ENCODE assay signal across 8 mouse cellular contexts in genomic region chr1:191073001-191073400, GRCm38 (mm10). TPM values are rescaled to one million over a fixed set of nuclear protein-coding genes. Genes with fewer than 3 reads are reported as not detected.
DNase-seq lines count a peak whose midpoint lies in the region; ATAC-seq and TF ChIP-seq lines count a peak whose summit lies in the region.
"Had no signal": no experiment of that assay in that cellular context is flagged by ENCODE, and none has a peak within 500 bp of the region (broad histone marks: within the 10 kb centered on the region; RNA-seq: fewer than 3 reads in every experiment).

No protein-coding gene starts in this region.

- H3K4me3 ChIP-seq in kidney, adult 2 months (ENCODE audit: insufficient read depth, low read depth, low read length) = no peak overlapping the region
- no peak overlapping the region for H3K4me3 ChIP-seq in hindbrain, embryonic 13.5 days

- no peak overlapping the region for H3K4me2 ChIP-seq in hindbrain, embryonic 13.5 days

- no peak overlapping the region for H3K9ac ChIP-seq in hindbrain, embryonic 13.5 days

- no peak for TF ChIP-seq CTCF in kidney, adult 2 months (conservative IDR thresholded peaks at IDR 0.05; ENCODE audit: insufficient read depth, insufficient read length, low read depth, low read length)

- 4% methylated on average over 6 of the region's 6 CpGs for WGBS in kidney, adult 2 months
- WGBS in hindbrain, embryonic 13.5 days = 83% methylated on average over 6 of the region's 6 CpGs

- no peak for TF ChIP-seq POLR2A in kidney, adult 2 months (IDR thresholded peaks at IDR 0.05; ENCODE audit: low read depth, low read length)

- H3K27me3 ChIP-seq in kidney, adult 2 months (replicated peaks; ENCODE audit: control insufficient read depth, insufficient read depth, low read length) = no peaks in the 10 kb centered on the region
- H3K27me3 ChIP-seq in hindbrain, embryonic 13.5 days = no peaks in the 10 kb centered on the region

- peak overlapping the region; percentile 47 for H3K27ac ChIP-seq in kidney, adult 2 months (ENCODE audit: insufficient read depth, low read depth, low read length)
- H3K27ac ChIP-seq in hindbrain, embryonic 13.5 days = no peak overlapping the region

- no peaks in the 10 kb centered on the region for H3K9me3 ChIP-seq in hindbrain, embryonic 13.5 days

- DNase-seq in retina, postnatal 1 day = peak; percentile 69
- no peak for DNase-seq in retina, embryonic 14.5 days (ENCODE audit: low spot score)
- peak; percentile 95 for DNase-seq in kidney, adult 2 months
- DNase-seq in embryo, embryonic 11 days = no peak

- H3K36me3 ChIP-seq in kidney, adult 2 months (ENCODE audit: control insufficient read depth, insufficient read depth, low read length) = no peaks in the 10 kb centered on the region
- H3K36me3 ChIP-seq in hindbrain, embryonic 13.5 days = peaks cover 26% of the 10 kb centered on the region

- ATAC-seq in common myeloid progenitor, adult 5-6 weeks (replicated peaks; ENCODE audit: low read depth, poor library complexity, severe bottlenecking) = peak; percentile 70
- peak; percentile 76 for ATAC-seq in neutrophil, adult 5-6 weeks (ENCODE audit: extremely low read depth, insufficient number of reproducible peaks, low FRiP score, poor library complexity, severe bottlenecking)
- ATAC-seq in hindbrain, embryonic 13.5 days (ENCODE audit: low FRiP score) = no peak

- peaks cover 10% of the 10 kb centered on the region; the same call in 1 of the 2 replicates for H3K4me1 ChIP-seq in kidney, adult 2 months (ENCODE audit: control insufficient read depth, insufficient read depth, low read length)
- H3K4me1 ChIP-seq in hindbrain, embryonic 13.5 days (replicated peaks) = no peaks in the 10 kb centered on the region

RNA-seq across cellular contexts. Expression of gene Nsl1, which starts 10.2 kb away (rescaled TPM):
- total RNA-seq in common myeloid progenitor, adult 5-6 weeks (2017) = 10.2 and 13.3 TPM in 2 replicates
- polyA plus RNA-seq in kidney, adult 2 months (2012; rRNA removed) = 0.31 and 0.43 TPM in 2 replicates
- total RNA-seq in neutrophil, adult 5-6 weeks (2017) = 0.93 and 1.4 TPM in 2 replicates
- 5.0 and 5.7 TPM in 2 replicates for polyA plus RNA-seq in hindbrain, embryonic 13.5 days (2015; fragmentation: Nextera tagmentation; extraction: Ambion mirVana)

RNA-seq across cellular contexts. Expression of gene Tatdn3, which starts 10.3 kb away (rescaled TPM):
- 16.9 and 24.8 TPM in 2 replicates for total RNA-seq in common myeloid progenitor, adult 5-6 weeks (2017)
- polyA plus RNA-seq in kidney, adult 2 months (2012; rRNA removed) = 8.1 and 10.4 TPM in 2 replicates
- total RNA-seq in neutrophil, adult 5-6 weeks (2017) = 10.2 and 12.6 TPM in 2 replicates
- 14.1 and 14.5 TPM in 2 replicates for polyA plus RNA-seq in hindbrain, embryonic 13.5 days (2015; fragmentation: Nextera tagmentation; extraction: Ambion mirVana)

RNA-seq across cellular contexts. Expression of gene Batf3, which starts 24.6 kb away (rescaled TPM):
- 6.0 TPM in 1 of 2 replicates, not detected in the other for total RNA-seq in common myeloid progenitor, adult 5-6 weeks (2017)
- polyA plus RNA-seq in kidney, adult 2 months (2012; rRNA removed) = 4.1 and 4.9 TPM in 2 replicates
- 1.7 and 3.1 TPM in 2 replicates for total RNA-seq in neutrophil, adult 5-6 weeks (2017)
- polyA plus RNA-seq in hindbrain, embryonic 13.5 days (2015; fragmentation: Nextera tagmentation; extraction: Ambion mirVana) = 1.4 and 2.5 TPM in 2 replicates

RNA-seq across cellular contexts. Expression of gene Spata45, which starts 36.6 kb away (rescaled TPM):
- total RNA-seq in common myeloid progenitor, adult 5-6 weeks (2017) = not detected in 2 replicates
- polyA plus RNA-seq in kidney, adult 2 months (2012; rRNA removed) = not detected in 2 replicates
- not detected in 2 replicates for total RNA-seq in neutrophil, adult 5-6 weeks (2017)
- not detected in 2 replicates for polyA plus RNA-seq in hindbrain, embryonic 13.5 days (2015; fragmentation: Nextera tagmentation; extraction: Ambion mirVana)
- total RNA-seq: left cerebral cortex, postnatal 36 days had no signal

RNA-seq across cellular contexts. Expression of gene Flvcr1, which starts 47.0 kb away (rescaled TPM):
- total RNA-seq in common myeloid progenitor, adult 5-6 weeks (2017) = 21.1 and 26.6 TPM in 2 replicates
- 10.8 and 16.1 TPM in 2 replicates for polyA plus RNA-seq in kidney, adult 2 months (2012; rRNA removed)
- total RNA-seq in neutrophil, adult 5-6 weeks (2017) = 48.7 and 55.7 TPM in 2 replicates
- polyA plus RNA-seq in hindbrain, embryonic 13.5 days (2015; fragmentation: Nextera tagmentation; extraction: Ambion mirVana) = 5.6 and 8.3 TPM in 2 replicates

Comparison
In these comparisons a context has a peak if more than half of its experiments do, and no peak if none do; other contexts are left out.
1. DNase-seq: peak in retina, postnatal 1 day (single experiment) and kidney, adult 2 months (single experiment); none in retina, embryonic 14.5 days (single experiment) and embryo, embryonic 11 days (single experiment).